Mouse (Mus musculus) heart, postnatal 0 days (tissue): ENCODE measurements around the gene Rft1.

Source experiments
- CTCF ChIP-seq: IDR thresholded peaks from 2 replicates; pipeline ENCODE4 v1.5.1; 2016; ENCODE audit warnings: antibody characterized with exemption, control low read depth, low read depth
- EP300 ChIP-seq: IDR thresholded peaks from 2 replicates; pipeline ENCODE4 v1.6.1; 2016; ENCODE audit warnings: antibody characterized with exemption, low read depth

DNA sequence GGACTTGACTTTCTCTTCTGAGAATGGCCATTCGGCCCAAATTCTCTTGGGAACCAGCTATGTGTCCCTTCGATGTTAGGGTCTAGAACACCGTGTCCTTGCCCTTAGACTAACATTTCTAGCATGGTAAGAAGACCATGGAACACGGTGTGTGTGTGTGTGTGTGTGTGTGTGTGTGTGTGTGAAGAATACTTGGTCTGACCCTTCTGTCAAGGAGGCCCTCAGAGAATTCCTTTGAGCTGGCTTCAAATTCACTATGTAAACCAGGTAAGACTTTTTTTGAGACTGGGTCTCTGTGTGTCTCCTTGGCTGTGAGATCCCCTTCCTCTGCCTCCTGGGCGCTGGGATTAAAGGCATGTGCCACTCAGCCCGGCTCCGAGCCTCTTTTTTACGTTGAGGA is 31.6 kb upstream of the Rft1 start:
- TF ChIP-seq EP300 (no peak), CTCF (no peak)
